Mouse (Mus musculus): ENCODE measurements at regions not wholly inside any gene's neighbourhood (a gene's known extent, or its start where the extent isn't known, plus 50 kb on each side); places are given as distances from the start of the nearest gene placed in this dataset.
"Not testable (repeated sequence)": the region's sequence is repeated elsewhere in the genome, so short reads cannot be mapped to it uniquely, and the experiment has no call there.

GRCm38 (mm10) chr3:17452984-17453383 is 495.2 kb upstream of the Cypt12 start:
- no peak for DNase-seq (ENCODE audit: low spot score in 2 of 2)

- DNase-seq (ENCODE audit: low spot score in 2 of 2), result no peak
Observed at GRCm38 (mm10) chr3:17460545-17460944, 487.7 kb upstream of the Cypt12 start.

DNA sequence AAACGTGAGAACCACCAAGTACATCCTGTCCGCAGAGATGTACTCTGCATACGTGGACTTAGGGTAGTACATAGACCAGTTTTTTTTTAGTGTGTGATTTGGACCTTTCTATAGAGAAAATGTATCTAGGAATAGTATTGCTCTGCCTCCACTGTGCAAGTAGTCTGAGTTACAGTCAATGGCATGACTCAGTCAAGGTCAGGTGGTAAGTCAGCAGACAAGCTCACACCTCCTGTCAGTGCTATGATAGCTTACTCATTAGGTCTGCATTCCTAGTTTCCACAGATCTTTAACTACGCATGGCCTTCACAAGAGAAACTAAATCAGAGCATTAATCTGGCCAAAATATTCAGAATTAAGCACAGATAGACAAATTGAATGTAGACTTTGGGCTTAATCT is 486.8 kb upstream of the Cypt12 start:
- no peak for DNase-seq (ENCODE audit: low spot score in 2 of 2)

GRCm38 (mm10) chr3:17473812-17474211 is 474.4 kb upstream of the Cypt12 start:
- DNase-seq (ENCODE audit: low spot score in 2 of 2), result no peak

DNA sequence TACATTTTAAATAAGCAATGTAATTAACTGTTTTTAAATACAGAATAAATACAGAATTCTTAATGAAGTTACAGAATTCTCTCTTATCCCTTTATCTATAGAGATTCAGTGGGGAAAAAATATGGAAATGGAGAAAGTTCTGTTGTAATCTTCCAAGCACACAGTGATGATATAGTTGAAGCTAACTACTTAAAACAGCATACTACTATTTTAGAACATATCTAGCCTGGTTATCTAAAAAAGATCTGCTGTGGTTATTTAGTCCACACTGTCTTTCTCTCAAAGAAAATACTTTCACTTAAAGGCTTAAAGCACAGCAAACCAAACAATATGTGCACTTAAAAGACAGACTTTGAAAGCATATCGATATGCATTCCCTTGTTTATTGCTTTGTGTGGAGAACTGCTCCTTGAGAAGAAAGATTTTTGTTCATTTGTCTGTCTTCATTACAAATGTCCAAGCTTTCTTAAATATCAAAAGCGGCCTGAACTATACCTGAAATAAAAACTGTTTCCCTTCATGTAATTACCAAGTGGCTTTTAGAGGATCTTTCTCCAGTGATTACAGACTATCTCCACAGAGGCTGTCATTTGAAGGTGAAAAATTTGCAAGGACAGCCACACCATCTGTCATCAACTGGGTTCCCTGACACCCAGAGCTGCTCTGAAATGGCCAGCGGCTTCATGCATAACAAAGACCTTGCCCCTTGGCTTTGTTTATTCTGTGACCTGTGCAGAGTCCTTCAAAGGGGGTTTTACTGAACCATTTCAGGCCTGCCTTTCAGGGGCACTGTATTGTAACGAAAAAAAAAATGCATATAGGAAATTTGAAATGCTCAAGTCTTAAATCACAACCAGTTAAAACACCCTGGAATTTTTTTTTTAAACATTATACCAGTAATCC is 458.7 kb upstream of the Cypt12 start:
- no peak for DNase-seq (ENCODE audit: low spot score in 2 of 2)

- DNase-seq (ENCODE audit: low spot score in 2 of 2), result no peak
Observed at GRCm38 (mm10) chr3:17490632-17491031, 457.6 kb upstream of the Cypt12 start.

GRCm38 (mm10) chr3:17498291-17498690 is 449.9 kb upstream of the Cypt12 start:
- DNase-seq (ENCODE audit: low spot score in 2 of 2), result no peak

DNA sequence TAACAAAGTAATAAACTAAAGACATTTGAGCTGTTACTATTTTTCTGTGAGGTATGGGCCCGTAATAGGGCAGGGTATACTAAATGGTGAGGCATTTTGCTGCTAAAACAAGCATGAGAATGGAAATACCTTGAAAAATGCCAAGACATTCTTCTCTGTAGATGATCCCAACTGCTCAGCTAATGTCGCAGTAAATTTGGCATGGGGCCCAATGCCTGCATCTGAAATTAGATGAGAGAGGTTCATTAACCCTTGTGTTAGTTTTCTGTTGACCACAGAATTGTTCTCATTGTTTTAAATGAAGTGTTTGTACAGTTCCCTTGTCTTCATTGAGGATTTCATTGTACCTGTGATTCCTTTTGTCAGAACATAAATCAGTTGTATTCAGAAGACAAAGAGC is 446.7 kb upstream of the Cypt12 start:
- no peak for DNase-seq (ENCODE audit: low spot score in 2 of 2)

- DNase-seq (ENCODE audit: low spot score in 2 of 2), result no peak
Observed at GRCm38 (mm10) chr3:17541346-17541745, 406.9 kb upstream of the Cypt12 start.

DNA sequence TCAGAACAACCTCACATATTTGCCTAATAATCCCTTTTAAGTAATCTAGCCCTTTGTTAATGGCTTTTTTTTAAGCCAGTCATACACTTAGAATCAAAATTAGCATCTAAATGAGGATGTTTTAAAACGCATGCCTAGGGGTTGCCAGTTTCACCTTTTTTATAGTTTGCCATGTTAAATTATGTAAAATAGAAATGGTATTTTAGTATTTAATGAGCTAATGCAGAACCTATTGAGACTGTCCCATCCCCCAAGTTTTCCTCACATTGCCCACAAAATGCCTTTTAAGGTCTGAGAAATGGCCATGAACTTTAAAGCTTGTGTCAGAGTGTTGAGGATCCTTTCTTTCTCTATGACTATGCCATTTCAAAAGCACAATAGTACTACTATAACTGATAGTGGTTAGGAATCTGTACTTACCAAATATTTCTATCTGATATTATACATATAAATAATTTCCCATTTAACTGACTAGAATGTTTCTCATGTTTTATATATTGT is 400.6 kb upstream of the Cypt12 start:
- DNase-seq (ENCODE audit: low spot score in 2 of 2), result no peak

DNA sequence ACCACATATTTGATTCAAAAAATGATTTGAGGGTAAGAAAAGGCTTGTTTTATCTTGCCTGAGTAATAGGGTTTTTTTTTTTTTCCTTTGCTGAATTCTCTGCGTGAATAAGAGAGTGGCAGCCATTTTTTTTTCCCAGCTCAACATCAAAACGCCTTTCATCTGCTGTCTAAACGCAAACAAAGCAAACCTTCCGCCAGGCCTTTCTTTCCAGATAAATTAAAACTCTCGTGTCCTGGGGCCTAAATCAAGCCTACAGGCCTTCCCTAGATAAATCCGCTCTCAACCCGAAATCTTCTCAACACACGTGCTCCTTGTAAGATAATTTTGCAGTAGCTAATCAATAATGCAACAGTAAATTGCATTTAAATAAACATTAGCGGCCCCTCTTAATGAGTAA is 365.7 kb upstream of the Cypt12 start:
- no peak for DNase-seq (ENCODE audit: low spot score in 2 of 2)

DNA sequence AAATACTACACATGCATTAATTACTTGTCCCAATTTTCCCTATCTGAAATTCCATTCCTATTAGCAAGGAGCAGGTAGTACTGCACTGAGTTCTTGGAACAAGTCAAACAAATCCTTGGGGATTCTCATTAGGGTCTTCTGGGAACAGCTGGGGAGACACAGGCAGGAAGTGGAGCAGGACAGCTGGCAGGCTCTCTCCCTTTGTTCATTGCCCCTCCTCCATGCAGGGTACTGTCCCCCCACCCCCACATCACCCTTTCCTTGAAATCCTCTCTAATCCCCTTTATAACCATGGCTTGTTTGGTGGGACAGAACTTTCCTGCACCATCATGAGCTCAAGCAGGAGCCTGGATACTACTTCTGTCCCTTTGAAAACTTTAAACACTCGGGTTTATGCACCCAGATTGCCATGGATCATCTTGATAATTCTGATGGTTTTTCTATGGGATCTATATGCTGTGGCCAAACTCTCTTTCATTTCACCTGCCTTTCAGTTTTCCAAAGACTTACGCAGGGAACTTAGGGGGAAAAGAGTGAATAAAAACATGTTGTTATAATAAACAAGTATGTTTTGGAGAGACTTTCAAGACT is 358.2 kb upstream of the Cypt12 start:
- DNase-seq (ENCODE audit: low spot score in 2 of 2), result no peak

GRCm38 (mm10) chr3:17592463-17592862 is 355.7 kb upstream of the Cypt12 start:
- DNase-seq (ENCODE audit: low spot score in 2 of 2), result no peak

DNA sequence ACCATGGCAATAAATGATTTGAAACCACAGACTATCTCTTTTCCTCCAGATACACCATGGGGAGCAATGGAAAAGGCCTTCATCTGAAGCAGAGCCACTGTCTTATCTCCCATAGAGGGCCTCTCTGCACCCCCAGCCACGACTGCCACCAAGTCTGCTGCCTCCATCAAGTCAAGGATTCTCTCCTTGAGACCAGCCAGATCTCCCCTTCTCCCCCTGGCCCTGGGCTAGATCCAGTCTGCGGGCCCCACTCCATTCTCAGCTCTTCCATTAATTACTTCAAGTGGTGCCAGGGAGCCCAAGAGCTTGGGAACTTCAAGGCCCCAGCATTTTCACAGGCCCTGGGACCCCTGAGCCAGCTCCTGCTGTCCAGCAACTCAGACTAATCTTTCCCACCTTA is 351.8 kb upstream of the Cypt12 start:
- DNase-seq (ENCODE audit: low spot score in 2 of 2), result no peak

DNA sequence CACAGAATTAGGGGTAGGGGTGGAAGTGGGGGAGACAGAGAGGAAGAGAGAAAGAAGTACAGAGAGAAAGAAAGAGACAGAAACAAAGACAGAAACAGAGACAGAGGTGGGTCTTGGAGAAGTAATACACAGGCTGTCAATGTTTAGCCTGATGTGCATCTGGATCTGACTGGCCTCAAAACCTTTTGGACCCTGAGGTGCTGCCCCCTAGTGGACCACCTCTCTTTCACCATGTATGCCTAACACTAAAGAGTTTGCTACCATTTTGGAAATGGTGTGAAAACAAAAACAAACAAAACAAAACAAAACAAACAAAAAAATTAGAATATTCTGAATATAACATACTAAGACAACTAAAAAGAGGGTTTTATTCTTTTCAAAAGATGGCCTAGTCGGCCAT is 334.7 kb upstream of the Cypt12 start:
- DNase-seq (ENCODE audit: low spot score in 2 of 2), result no peak

GRCm38 (mm10) chr3:17616439-17617070 is 331.7 kb upstream of the Cypt12 start:
- peak; percentile 44 to 45 for DNase-seq (ENCODE audit: low spot score in 2 of 2)

- no peak for DNase-seq (ENCODE audit: low spot score in 2 of 2)
Observed at GRCm38 (mm10) chr3:17619489-17619888, 328.7 kb upstream of the Cypt12 start.

- peak; percentile 73 to 82 for DNase-seq (ENCODE audit: low spot score in 2 of 2)
Observed at GRCm38 (mm10) chr3:17619890-17620289, 328.3 kb upstream of the Cypt12 start.

DNA sequence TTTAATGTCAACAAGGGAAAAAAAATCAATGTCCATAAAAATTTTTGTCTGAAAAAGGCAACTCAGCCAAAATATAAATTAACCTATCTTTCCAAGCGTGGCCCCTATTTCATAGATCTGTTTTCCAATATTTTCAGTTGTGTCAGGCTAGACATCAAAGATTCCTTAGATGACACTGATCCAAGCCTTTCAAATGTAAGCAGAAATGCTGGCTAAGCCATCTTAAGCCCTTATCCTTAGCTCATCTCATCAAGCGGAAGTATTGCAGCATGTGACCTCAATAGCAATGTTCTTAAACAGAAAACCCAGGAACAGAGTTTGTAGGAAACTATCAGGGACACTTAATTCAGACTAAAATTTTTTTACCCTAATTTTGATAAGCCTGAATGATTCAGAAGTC is 327.8 kb upstream of the Cypt12 start:
- DNase-seq (ENCODE audit: low spot score in 2 of 2), result no peak

GRCm38 (mm10) chr3:17632484-17632883 is 315.7 kb upstream of the Cypt12 start:
- DNase-seq (ENCODE audit: low spot score in 2 of 2), result no peak

- DNase-seq (ENCODE audit: low spot score in 2 of 2), result no peak
Observed at GRCm38 (mm10) chr3:17636276-17636675, 311.9 kb upstream of the Cypt12 start.

DNA sequence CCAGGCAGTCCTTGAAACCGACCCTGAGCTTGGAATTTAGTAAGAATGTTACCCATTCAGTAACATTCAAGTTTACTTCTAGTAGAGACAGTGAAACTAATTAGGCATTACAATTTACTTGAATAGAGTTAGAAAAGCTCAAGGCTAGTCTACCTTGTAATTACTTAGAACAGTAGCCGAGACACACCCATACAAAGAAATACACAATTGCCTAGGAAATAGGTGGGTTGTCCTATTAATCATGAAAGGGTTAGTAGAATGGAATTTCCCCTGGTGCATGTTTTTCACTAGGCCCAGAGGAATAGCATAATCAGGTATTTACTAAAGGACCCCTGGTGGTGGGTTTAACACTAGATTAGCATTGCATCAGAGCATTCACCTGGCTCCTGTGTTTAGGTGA is 288.2 kb upstream of the Cypt12 start:
- not testable (repeated sequence) for DNase-seq (ENCODE audit: low spot score in 2 of 2)

DNA sequence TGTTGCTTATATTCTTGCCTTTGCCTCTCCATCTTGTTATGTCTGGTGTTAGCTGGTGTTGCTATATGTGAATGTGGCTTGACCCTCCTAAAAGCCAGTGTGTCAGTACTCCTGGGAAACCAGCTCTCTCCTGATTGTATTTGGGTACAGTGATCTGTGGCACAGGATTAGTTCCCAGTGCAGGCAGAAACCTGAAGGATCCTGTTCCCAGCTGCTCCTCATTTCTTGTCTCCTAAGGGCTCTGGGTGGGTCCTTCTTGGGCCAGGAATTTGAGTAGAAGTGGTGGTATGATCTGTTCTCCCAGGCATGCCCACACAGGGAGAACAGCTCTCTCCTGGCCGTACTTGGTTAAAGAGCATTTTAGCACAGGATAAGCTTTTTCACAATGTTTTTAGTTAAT is 286.2 kb upstream of the Cypt12 start:
- DNase-seq (ENCODE audit: low spot score in 2 of 2), result no peak

Data from right cerebral cortex, adult 2 months (tissue).